In genomic region chr1:106523009-106523408, GRCm38 (mm10) we compare ENCODE assay signal across 20 mouse cellular contexts.
"Had no signal": no experiment of that assay in that cellular context is flagged by ENCODE, and none has a peak within 500 bp of the region (broad histone marks: within the 10 kb centered on the region; RNA-seq: fewer than 3 reads in every experiment).

No protein-coding gene starts in this region.

- H3K9me3 ChIP-seq: kidney, embryonic 15.5 days; limb, embryonic 12.5 days; limb, embryonic 15.5 days; megakaryocyte, embryonic 14.5 days; midbrain, embryonic 10.5 days; midbrain, embryonic 15.5 days; neural tube, embryonic 12.5 days; neural tube, embryonic 15.5 days had no signal

- H3K27me3 ChIP-seq: kidney, embryonic 15.5 days; limb, embryonic 12.5 days; limb, embryonic 15.5 days; midbrain, embryonic 15.5 days; neural tube, embryonic 12.5 days; neural tube, embryonic 15.5 days had no signal

- H3K4me2 ChIP-seq: kidney, embryonic 15.5 days; limb, embryonic 12.5 days; limb, embryonic 15.5 days; liver, embryonic 11.5 days; lung, embryonic 14.5 days; midbrain, embryonic 15.5 days; neural tube, embryonic 12.5 days; neural tube, embryonic 15.5 days had no signal

- H3K27ac ChIP-seq: kidney, embryonic 15.5 days; limb, embryonic 12.5 days; limb, embryonic 15.5 days; liver, embryonic 14.5 days; macrophage; midbrain, embryonic 10.5 days; midbrain, embryonic 15.5 days; neural tube, embryonic 12.5 days; neural tube, embryonic 15.5 days had no signal

- ATAC-seq: liver, postnatal 0 days; midbrain, embryonic 15.5 days had no signal

- DNase-seq: kidney, adult 11 months; kidney, adult 8-10 months; kidney, postnatal 10 days; kidney, postnatal 4 days; left cerebral cortex, postnatal 4 days; liver, postnatal 0 days; right cerebral cortex, postnatal 4 days; thymus, postnatal 25 days had no signal

- H3K4me3 ChIP-seq: kidney, embryonic 15.5 days; limb, embryonic 12.5 days; limb, embryonic 15.5 days; megakaryocyte, embryonic 14.5 days; midbrain, embryonic 10.5 days; midbrain, embryonic 15.5 days; neural tube, embryonic 12.5 days; neural tube, embryonic 15.5 days had no signal

- H3K36me3 ChIP-seq: kidney, embryonic 15.5 days; limb, embryonic 12.5 days; limb, embryonic 15.5 days; midbrain, embryonic 10.5 days; midbrain, embryonic 15.5 days; neural tube, embryonic 12.5 days; neural tube, embryonic 15.5 days had no signal

- H3K4me1 ChIP-seq: limb, embryonic 12.5 days; limb, embryonic 15.5 days; midbrain, embryonic 15.5 days; neural tube, embryonic 12.5 days had no signal

- H3K9ac ChIP-seq: kidney, embryonic 15.5 days; limb, embryonic 12.5 days; limb, embryonic 15.5 days; liver, embryonic 14.5 days; liver, postnatal 0 days; lung, embryonic 14.5 days; midbrain, embryonic 15.5 days; neural tube, embryonic 12.5 days; neural tube, embryonic 15.5 days had no signal
